Mouse (Mus musculus) CH12.LX (cell line): ENCODE results near the gene Ifrd2. TPM values are rescaled to one million over a fixed set of nuclear protein-coding genes. Genes with fewer than 3 reads are reported as not detected.

Experiments
- DNase-seq: peaks from one replicate; pipeline ENCODE4 v3.0.0-alpha.2; 2013; ENCODE audit errors: extremely low read depth
- H3K27ac ChIP-seq: 2 replicates; pipeline ENCODE4 v1.5.1; 2012; ENCODE audit warnings: low read depth, mild to moderate bottlenecking, control low read depth, moderate library complexity; ENCODE audit not compliant: insufficient read depth
- H3K27me3 ChIP-seq: replicated peaks from 2 replicates; pipeline ENCODE3; 2012; ENCODE audit warnings: inconsistent platforms
- H3K36me3 ChIP-seq, 2 experiments: replicated peaks in 1 of 2; 2 replicates each; pipeline versions ENCODE3 to v1.6.1; 2012; ENCODE audit warnings: inconsistent platforms in 1 of 2, low read length in 1 of 2, mild to moderate bottlenecking in 1 of 2, mixed read lengths in 1 of 2, moderate library complexity in 1 of 2; ENCODE audit not compliant: control insufficient read depth in 1 of 2, insufficient read depth in 1 of 2
- H3K4me1 ChIP-seq, 2 experiments: 2 replicates each; pipeline ENCODE4 v1.6.1; 2012; ENCODE audit warnings: inconsistent platforms in 1 of 2, moderate library complexity in 1 of 2; ENCODE audit not compliant: insufficient read depth in 2 of 2, control insufficient read depth in 1 of 2
- H3K4me2 ChIP-seq: 2 replicates; pipeline ENCODE4 v1.6.1; 2012; ENCODE audit warnings: low read depth, mild to moderate bottlenecking, control low read depth; ENCODE audit not compliant: poor library complexity, insufficient read depth, severe bottlenecking
- H3K4me3 ChIP-seq, 3 experiments: fragments of 150-350 bp in 1 of 3; sonication (generic) in 1 of 3; replicated peaks in 1 of 3; 2 replicates each; pipeline versions ENCODE3 to v1.5.1; 2011 to 2012; ENCODE audit warnings: low read depth in 2 of 3, low read length in 2 of 3, mild to moderate bottlenecking in 2 of 3, moderate library complexity in 2 of 3, control low read depth in 1 of 3, improper control_type of control experiment in 1 of 3, inconsistent platforms in 1 of 3, mixed read lengths in 1 of 3; ENCODE audit not compliant: poor library complexity in 1 of 3
- H3K79me2 ChIP-seq: replicated peaks from 2 replicates; pipeline ENCODE4 v1.6.1; 2012; ENCODE audit warnings: mild to moderate bottlenecking, moderate library complexity; ENCODE audit not compliant: control insufficient read depth, poor library complexity, insufficient read depth, severe bottlenecking; ENCODE audit errors: extremely low read depth
- H3K9ac ChIP-seq: 2 replicates; pipeline ENCODE4 v1.6.1; 2012; ENCODE audit warnings: low read depth, mild to moderate bottlenecking, control low read depth, moderate library complexity; ENCODE audit not compliant: insufficient read depth
- H3K9me3 ChIP-seq: replicated peaks from 2 replicates; pipeline ENCODE3; 2012; ENCODE audit warnings: low read length, inconsistent platforms, mixed read lengths
- BHLHE40 ChIP-seq: IDR thresholded peaks from 2 replicates; pipeline ENCODE4 v1.6.1; 2011; ENCODE audit warnings: mild to moderate bottlenecking, low read depth, low read length, improper control_type of control experiment
- E2F4 ChIP-seq: IDR thresholded peaks from 2 replicates; pipeline ENCODE4 v1.6.1; 2011; ENCODE audit warnings: low read depth, low read length, improper control_type of control experiment; ENCODE audit not compliant: insufficient replicate concordance
- ETS1 ChIP-seq: conservative IDR thresholded peaks from 2 replicates; pipeline ENCODE4 v1.6.1; 2012; ENCODE audit warnings: low read depth, mild to moderate bottlenecking, inconsistent platforms, low read length, improper control_type of control experiment, moderate library complexity
- GABPA ChIP-seq: IDR thresholded peaks from 2 replicates; pipeline ENCODE4 v1.6.1; 2012; ENCODE audit warnings: low read depth, low read length, improper control_type of control experiment, inconsistent platforms; ENCODE audit not compliant: insufficient replicate concordance
- JUN ChIP-seq: IDR thresholded peaks from 2 replicates; pipeline ENCODE4 v1.6.1; 2011; ENCODE audit warnings: low read depth, mild to moderate bottlenecking, low read length, improper control_type of control experiment, moderate library complexity; ENCODE audit not compliant: insufficient read depth
- MAX ChIP-seq: IDR thresholded peaks from 2 replicates; pipeline ENCODE4 v1.6.1; 2011; ENCODE audit warnings: low read length, improper control_type of control experiment
- MAZ ChIP-seq: IDR thresholded peaks from 2 replicates; pipeline ENCODE4 v1.6.1; 2012; ENCODE audit warnings: low read depth, mild to moderate bottlenecking, inconsistent platforms, low read length, improper control_type of control experiment, moderate library complexity
- MXI1 ChIP-seq: IDR thresholded peaks from 2 replicates; pipeline ENCODE4 v1.6.1; 2011; ENCODE audit warnings: mild to moderate bottlenecking, low read depth, low read length, improper control_type of control experiment
- MYC ChIP-seq: IDR thresholded peaks from 2 replicates; pipeline ENCODE4 v1.6.1; 2011; ENCODE audit warnings: low read depth, mild to moderate bottlenecking, improper control_type of control experiment, low read length
- NELFE ChIP-seq: IDR thresholded peaks from 2 replicates; pipeline ENCODE4 v1.6.1; 2011; ENCODE audit warnings: low read depth, low read length, improper control_type of control experiment
- NRF1 ChIP-seq: IDR thresholded peaks from 2 replicates; pipeline ENCODE4 v1.6.1; 2014; ENCODE audit warnings: low read depth, mild to moderate bottlenecking, inconsistent platforms, low read length, improper control_type of control experiment, moderate library complexity
- RCOR1 ChIP-seq: conservative IDR thresholded peaks from 2 replicates; pipeline ENCODE4 v1.6.1; 2012; ENCODE audit warnings: low read depth, mild to moderate bottlenecking, inconsistent platforms, low read length, improper control_type of control experiment
- SIN3A ChIP-seq: IDR thresholded peaks from 2 replicates; pipeline ENCODE4 v1.6.1; 2012; ENCODE audit warnings: low read length, improper control_type of control experiment, inconsistent platforms
- SMC3 ChIP-seq: IDR thresholded peaks from 2 replicates; pipeline ENCODE4 v1.6.1; 2011; ENCODE audit warnings: low read depth, low read length, improper control_type of control experiment
- USF1 ChIP-seq: IDR thresholded peaks from 2 replicates; pipeline ENCODE4 v1.6.1; 2014; ENCODE audit warnings: low read depth, mild to moderate bottlenecking, inconsistent platforms, low read length, improper control_type of control experiment
- ZMIZ1 ChIP-seq: IDR thresholded peaks from 2 replicates; pipeline ENCODE4 v1.6.1; 2012; ENCODE audit warnings: low read depth, mild to moderate bottlenecking, inconsistent platforms, low read length, improper control_type of control experiment
- dilution Hi-C: fragments of 300-500 bp; cut with MboI; formaldehyde crosslinking; loops from 2 replicates; pipeline ENCODE4 v1.14.3; 2020; ENCODE audit warnings: low sequenced_read_pairs; ENCODE audit not compliant: extremely low pct_unique_long_range_greater_than_20kb, extremely low pct_ligation_motif_present
- in situ Hi-C: fragments of 300-500 bp; cut with MboI; formaldehyde crosslinking; loops from 3 replicates; pipeline ENCODE4 v1.14.3; 2019; ENCODE audit warnings: low sequenced_read_pairs, low pct_ligation_motif_present, low pct_unique_long_range_greater_than_20kb, mixed read lengths
- polyA plus RNA-seq: library from polyadenylated mRNA; unstranded; fragments of >175 nt; gene quantifications from 2 replicates; pipeline ENCODE4 v1.2.1, GENCODE M21; 2012; ENCODE audit warnings: low read depth; ENCODE audit not compliant: insufficient read length
- total RNA-seq, 2 experiments: library from RNA; depleted of rRNA; stranded (reverse); fragments of 300-350 nt in 1 of 2; fragments of >200 nt in 1 of 2; gene quantifications; 2 replicates each; pipeline ENCODE4 v1.2.3; 2012 to 2014

Ifrd2 gene
- total and polyA plus RNA-seq, 3 experiments = 62.8 to 143 (median 91.3) TPM

- no peak overlapping the region; the same call in 1 of the 2 replicates for H3K27ac ChIP-seq
- TF ChIP-seq GABPA (no peak), MYC (peak; percentile 99), JUN (no peak), NELFE (no peak), SIN3A (peak; percentile 76), BHLHE40 (peak; percentile 99), NRF1 (no peak), MAX (peak; percentile 95), ETS1 (peak; percentile 76), E2F4 (0 out of 2 replicates have a peak, but pooled peaks have one; percentile 8), ZMIZ1 (no peak), RCOR1 (no peak), MXI1 (peak; percentile 96), USF1 (peak; percentile 20)
- TF ChIP-seq, all 38 proteins: peak for 8
- in situ Hi-C loops (no loop called here), dilution Hi-C loops (no loop called here)
- Histone ChIP-seq H3K4me1 (peaks cover 8 to 22% of the 10 kb centered on the region in 2 experiments), H3K4me3 (peak overlapping the region; percentile 83 to 92 (median 85)), H3K36me3 (peaks cover 36 to 66% of the 10 kb centered on the region in 2 experiments), H3K79me2 (peaks cover 18% of the 10 kb centered on the region), H3K9me3 (no peaks in the 10 kb centered on the region), H3K9ac (peak overlapping the region; percentile 67), H3K27me3 (no peaks in the 10 kb centered on the region), H3K4me2 (peak overlapping the region; percentile 79)
- peak; percentile 53 for DNase-seq
Observed at GRCm38 (mm10) chr9:107587833-107588639, 594 bp downstream of the Ifrd2 start.

GRCm38 (mm10) chr9:107590058-107590772, 2.8 kb downstream of the Ifrd2 start:
- peaks cover 44 to 66% of the 10 kb centered on the region in 2 experiments for H3K36me3 ChIP-seq
- H3K4me1 ChIP-seq = peaks cover 8 to 22% of the 10 kb centered on the region in 2 experiments
- no peaks in the 10 kb centered on the region for H3K27me3 ChIP-seq
- in situ Hi-C loops = no loop called here
- H3K4me3 ChIP-seq = no peak overlapping the region
- no peak for TF ChIP-seq MAZ
- TF ChIP-seq SMC3 = no peak
- no peak for TF ChIP-seq JUN
- no peak for TF ChIP-seq BHLHE40
- dilution Hi-C loops = no loop called here
- peaks cover 18% of the 10 kb centered on the region for H3K79me2 ChIP-seq
- no peak overlapping the region for H3K9ac ChIP-seq
- no peak overlapping the region for H3K4me2 ChIP-seq
- no peaks in the 10 kb centered on the region for H3K9me3 ChIP-seq
- no peak overlapping the region for H3K27ac ChIP-seq
- DNase-seq = no peak
